Mouse (Mus musculus): ENCODE results near the gene 2310007B03Rik. TPM values are rescaled to one million over a fixed set of nuclear protein-coding genes. Genes with fewer than 3 reads are reported as not detected.

The 2310007B03Rik gene
- polyA plus RNA-seq, 1 experiment from 2014 or later: not detected

GRCm38 (mm10) chr1:93175849-93176248 is 15.1 kb upstream of the 2310007B03Rik start:
- Histone ChIP-seq H3K4me3 (replicated peaks) (peak overlapping the region; percentile 46; the same call in 1 of the 2 replicates), H3K4me1 (replicated peaks) (peaks cover 19% of the 10 kb centered on the region), H3K4me2 (replicated peaks) (peak overlapping the region; percentile 88), H3K36me3 (no peaks in the 10 kb centered on the region), H3K9ac (replicated peaks) (no peak overlapping the region), H3K27ac (no peak overlapping the region), H3K27me3 (peaks cover 11% of the 10 kb centered on the region; the same call in 1 of the 2 replicates), H3K9me3 (no peaks in the 10 kb centered on the region)
- ATAC-seq: peak; percentile 24; the same call in 1 of the 2 replicates
- WGBS: 19% methylated on average over 6 of the region's 6 CpGs

GRCm38 (mm10) chr1:93174399-93174798 is 13.7 kb upstream of the 2310007B03Rik start:
- Histone ChIP-seq H3K9ac (replicated peaks) (no peak overlapping the region), H3K4me1 (replicated peaks) (peaks cover 19% of the 10 kb centered on the region), H3K4me2 (replicated peaks) (no peak overlapping the region), H3K4me3 (replicated peaks) (no peak overlapping the region), H3K27ac (no peak overlapping the region), H3K36me3 (no peaks in the 10 kb centered on the region), H3K27me3 (peaks cover 11% of the 10 kb centered on the region; the same call in 1 of the 2 replicates), H3K9me3 (no peaks in the 10 kb centered on the region)
- ATAC-seq: peak; percentile 74
- 0% methylated on average over 4 of the region's 4 CpGs for WGBS

DNA sequence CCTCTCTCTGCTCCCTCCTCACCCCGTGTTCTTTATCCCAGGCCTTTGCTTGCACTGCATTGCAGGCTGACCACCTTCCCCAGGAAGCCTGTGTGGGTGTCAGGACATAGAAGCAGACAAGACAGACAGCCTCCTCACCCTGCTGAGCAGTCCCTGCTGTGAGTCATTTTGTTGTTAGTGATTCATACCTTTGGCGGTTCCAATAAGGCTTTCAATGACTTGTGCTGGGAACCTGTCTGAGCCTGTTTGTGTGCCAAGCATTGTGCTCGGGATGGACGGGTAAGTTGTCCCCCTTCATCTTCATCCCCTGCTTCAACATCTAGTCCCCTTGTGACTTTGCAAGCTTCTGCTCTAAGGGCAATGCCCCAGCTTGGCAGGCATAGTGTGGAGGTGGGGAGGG is 12.9 kb upstream of the 2310007B03Rik start:
- H3K9ac ChIP-seq (replicated peaks): no peak overlapping the region
- no peak overlapping the region for H3K4me3 ChIP-seq (replicated peaks)
- H3K9me3 ChIP-seq: no peaks in the 10 kb centered on the region
- no peak overlapping the region for H3K4me2 ChIP-seq (replicated peaks)
- no peak for ATAC-seq
- H3K27me3 ChIP-seq: peaks cover 11% of the 10 kb centered on the region; the same call in 1 of the 2 replicates
- 73% methylated on average over 4 of the region's 4 CpGs for WGBS
- peaks cover 24% of the 10 kb centered on the region for H3K4me1 ChIP-seq (replicated peaks)
- H3K27ac ChIP-seq: no peak overlapping the region
- no peaks in the 10 kb centered on the region for H3K36me3 ChIP-seq

GRCm38 (mm10) chr1:93168295-93168775 is 7.6 kb upstream of the 2310007B03Rik start, which contains the start of gene Crocc2:
Gene Crocc2 (plus strand): TSS chr1:93168725.
- Histone ChIP-seq H3K9ac (replicated peaks) (no peak within 1 kb of the TSS), H3K4me3 (replicated peaks) (no peak within 1 kb of the TSS), H3K27ac (no peak within 1 kb of the TSS), H3K36me3 (no peaks in the 10 kb centered on the region), H3K4me2 (replicated peaks) (no peak within 1 kb of the TSS), H3K27me3 (peaks cover under 1% of the 10 kb centered on the region; the same call in 1 of the 2 replicates), H3K9me3 (no peaks in the 10 kb centered on the region), H3K4me1 (replicated peaks) (peaks cover 12% of the 10 kb centered on the region)
- 35% methylated on average over 10 of the region's 10 CpGs for WGBS
- ATAC-seq: no peak

- Histone ChIP-seq H3K4me2 (replicated peaks) (no peak overlapping the region), H3K4me3 (replicated peaks) (no peak overlapping the region), H3K27me3 (no peaks in the 10 kb centered on the region), H3K4me1 (replicated peaks) (peaks cover 12% of the 10 kb centered on the region), H3K27ac (no peak overlapping the region), H3K36me3 (no peaks in the 10 kb centered on the region), H3K9me3 (no peaks in the 10 kb centered on the region), H3K9ac (replicated peaks) (no peak overlapping the region)
- WGBS: 84% methylated on average over 11 of the region's 11 CpGs
- ATAC-seq: no peak
Measured at GRCm38 (mm10) chr1:93166346-93167079, 5.8 kb upstream of the 2310007B03Rik start.

GRCm38 (mm10) chr1:93165447-93165846 is 4.7 kb upstream of the 2310007B03Rik start:
- H3K9me3 ChIP-seq: no peaks in the 10 kb centered on the region
- H3K4me1 ChIP-seq (replicated peaks): peaks cover 12% of the 10 kb centered on the region
- no peak for ATAC-seq
- no peak overlapping the region for H3K27ac ChIP-seq
- no peak overlapping the region for H3K4me3 ChIP-seq (replicated peaks)
- WGBS: 86% methylated on average over 9 of the region's 9 CpGs
- no peak overlapping the region for H3K9ac ChIP-seq (replicated peaks)
- H3K36me3 ChIP-seq: no peaks in the 10 kb centered on the region
- no peak overlapping the region for H3K4me2 ChIP-seq (replicated peaks)
- no peaks in the 10 kb centered on the region for H3K27me3 ChIP-seq

DNA sequence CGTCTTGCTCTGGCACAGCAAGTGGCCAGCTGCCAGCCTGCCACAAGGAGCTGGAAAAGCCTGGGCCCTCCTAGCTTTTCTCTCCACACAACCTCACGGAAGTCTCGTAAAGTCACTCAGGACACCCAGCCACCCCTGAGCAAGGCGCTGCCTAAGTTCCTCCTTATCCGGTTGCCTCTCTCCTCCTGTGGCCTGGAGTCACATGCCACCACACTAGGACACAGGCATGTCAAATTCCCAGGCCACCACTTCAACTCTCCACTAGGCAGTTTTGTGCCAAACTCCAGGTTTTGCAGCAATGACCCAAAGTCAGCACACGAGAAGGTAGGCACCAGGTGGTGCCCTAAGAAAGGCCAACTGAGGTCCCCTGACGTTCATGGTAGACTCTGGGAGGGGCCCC is 1.8 kb upstream of the 2310007B03Rik start:
- H3K4me3 ChIP-seq (replicated peaks): no peak overlapping the region
- no peaks in the 10 kb centered on the region for H3K36me3 ChIP-seq
- H3K9ac ChIP-seq (replicated peaks): no peak overlapping the region
- no peak overlapping the region for H3K4me2 ChIP-seq (replicated peaks)
- ATAC-seq: no peak
- no peaks in the 10 kb centered on the region for H3K4me1 ChIP-seq (replicated peaks)
- 86% methylated on average over 7 of the region's 7 CpGs for WGBS
- no peaks in the 10 kb centered on the region for H3K27me3 ChIP-seq
- no peaks in the 10 kb centered on the region for H3K9me3 ChIP-seq
- H3K27ac ChIP-seq: no peak overlapping the region

- H3K4me1 ChIP-seq (replicated peaks): no peaks in the 10 kb centered on the region
- no peaks in the 10 kb centered on the region for H3K27me3 ChIP-seq
- WGBS: 82% methylated on average over 10 of the region's 10 CpGs
- H3K36me3 ChIP-seq: no peaks in the 10 kb centered on the region
- no peak overlapping the region for H3K4me3 ChIP-seq (replicated peaks)
- no peak overlapping the region for H3K27ac ChIP-seq
- H3K9me3 ChIP-seq: no peaks in the 10 kb centered on the region
- no peak overlapping the region for H3K4me2 ChIP-seq (replicated peaks)
- no peak overlapping the region for H3K9ac ChIP-seq (replicated peaks)
- no peak for ATAC-seq
Measured at GRCm38 (mm10) chr1:93161921-93162320, 1.2 kb upstream of the 2310007B03Rik start.

GRCm38 (mm10) chr1:93161350-93161749 is 602 bp upstream of the 2310007B03Rik start:
- Histone ChIP-seq H3K4me3 (replicated peaks) (no peak overlapping the region), H3K9me3 (no peaks in the 10 kb centered on the region), H3K9ac (replicated peaks) (no peak overlapping the region), H3K4me1 (replicated peaks) (no peaks in the 10 kb centered on the region), H3K27ac (no peak overlapping the region), H3K27me3 (no peaks in the 10 kb centered on the region), H3K36me3 (no peaks in the 10 kb centered on the region), H3K4me2 (replicated peaks) (no peak overlapping the region)
- 70% methylated on average over 8 of the region's 8 CpGs for WGBS
- no peak for ATAC-seq

DNA sequence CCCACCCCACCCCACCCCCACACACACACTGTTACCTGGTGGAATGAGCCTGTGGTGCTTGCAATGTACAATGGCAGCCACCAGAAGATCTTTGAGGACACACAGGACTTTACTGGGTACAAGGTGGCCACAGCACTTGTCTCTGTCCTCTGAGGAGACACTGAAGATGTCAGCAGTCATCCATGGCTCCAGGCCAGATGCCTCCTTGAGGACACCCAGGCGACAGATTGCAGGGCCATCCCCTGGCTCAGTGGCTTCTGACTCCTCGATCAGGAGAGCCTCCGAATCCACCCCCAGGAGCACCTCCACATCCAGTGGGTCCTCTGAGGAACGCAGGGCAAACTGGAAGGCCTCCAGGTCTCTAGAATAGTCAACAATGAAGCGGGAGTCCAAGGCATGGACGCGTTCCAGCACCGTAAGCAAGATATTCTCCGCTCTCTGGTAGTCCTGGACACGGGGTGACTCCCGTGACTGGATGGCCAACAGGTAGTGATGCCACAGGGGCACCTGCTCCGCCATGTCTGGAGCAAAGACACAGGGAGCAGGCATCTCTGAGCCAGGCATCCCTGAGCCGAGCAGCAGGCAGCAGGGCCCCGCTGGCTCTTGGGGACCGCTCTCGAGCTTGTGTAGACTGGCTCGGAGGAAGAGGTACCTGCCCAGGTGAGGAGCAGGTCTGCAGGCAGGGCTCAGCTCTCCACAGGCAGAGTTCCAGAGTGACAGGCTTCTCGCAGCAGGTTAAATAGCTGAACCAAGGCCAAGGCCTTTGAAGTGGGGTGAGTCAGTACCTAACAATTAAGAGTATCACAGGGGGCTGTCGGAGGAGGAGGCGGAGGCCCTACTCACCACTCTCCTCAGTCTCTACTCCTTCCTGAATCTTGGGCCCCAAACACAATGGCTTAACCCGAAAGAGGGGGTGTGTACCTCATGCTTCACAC is 915 bp downstream of the 2310007B03Rik start:
- H3K4me3 ChIP-seq (replicated peaks): no peak overlapping the region
- no peak overlapping the region for H3K27ac ChIP-seq
- H3K27me3 ChIP-seq: no peaks in the 10 kb centered on the region
- no peaks in the 10 kb centered on the region for H3K36me3 ChIP-seq
- no peak for ATAC-seq
- no peak overlapping the region for H3K9ac ChIP-seq (replicated peaks)
- H3K4me2 ChIP-seq (replicated peaks): no peak overlapping the region
- H3K4me1 ChIP-seq (replicated peaks): no peaks in the 10 kb centered on the region
- 85% methylated on average over 21 of the region's 21 CpGs for WGBS
- no peaks in the 10 kb centered on the region for H3K9me3 ChIP-seq

- no peak overlapping the region for H3K4me3 ChIP-seq (replicated peaks)
- H3K27ac ChIP-seq: no peak overlapping the region
- H3K27me3 ChIP-seq: no peaks in the 10 kb centered on the region
- no peak for ATAC-seq
- no peak overlapping the region for H3K9ac ChIP-seq (replicated peaks)
- H3K4me2 ChIP-seq (replicated peaks): no peak overlapping the region
- 85% methylated on average over 8 of the region's 8 CpGs for WGBS
- no peaks in the 10 kb centered on the region for H3K4me1 ChIP-seq (replicated peaks)
- H3K36me3 ChIP-seq: no peaks in the 10 kb centered on the region
- H3K9me3 ChIP-seq: no peaks in the 10 kb centered on the region
Measured at GRCm38 (mm10) chr1:93158916-93159315, 1.8 kb downstream of the 2310007B03Rik start.

DNA sequence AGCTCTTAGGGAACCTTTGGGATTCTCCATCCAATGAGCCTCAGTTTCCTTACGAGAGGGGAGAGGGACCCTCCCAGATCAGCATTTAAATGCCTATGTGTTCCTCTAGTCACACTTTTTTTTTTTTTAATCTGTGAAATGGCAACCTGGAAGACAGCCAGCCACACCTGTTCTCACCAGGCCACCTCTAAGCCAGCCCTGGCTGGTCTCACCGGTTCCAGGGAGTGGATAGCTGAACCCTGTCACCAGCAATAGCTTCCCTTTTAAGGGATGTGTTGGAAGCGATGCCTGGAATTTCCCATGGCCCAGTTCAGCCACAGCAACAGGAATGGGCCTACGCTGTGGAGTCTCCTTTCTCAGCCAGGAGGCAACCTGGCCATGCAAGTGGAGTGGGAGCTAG is 3.2 kb downstream of the 2310007B03Rik start:
- no peak overlapping the region for H3K27ac ChIP-seq
- H3K9ac ChIP-seq (replicated peaks): no peak overlapping the region
- H3K4me2 ChIP-seq (replicated peaks): no peak overlapping the region
- H3K9me3 ChIP-seq: no peaks in the 10 kb centered on the region
- H3K27me3 ChIP-seq: no peaks in the 10 kb centered on the region
- no peaks in the 10 kb centered on the region for H3K4me1 ChIP-seq (replicated peaks)
- no peak for ATAC-seq
- H3K4me3 ChIP-seq (replicated peaks): no peak overlapping the region
- no peaks in the 10 kb centered on the region for H3K36me3 ChIP-seq
- 83% methylated on average over 4 of the region's 4 CpGs for WGBS

All from midbrain, embryonic 13.5 days (tissue).